Mouse (Mus musculus): ENCODE results near the gene Gm5725. TPM values are rescaled to one million over a fixed set of nuclear protein-coding genes. Genes with fewer than 3 reads are reported as not detected.
"Not testable (repeated sequence)": the region's sequence is repeated elsewhere in the genome, so short reads cannot be mapped to it uniquely, and the experiment has no call there.

Gene Gm5725
- total RNA-seq (2014; rRNA removed): not detected in 2 replicates
- not detected in 2 replicates for polyA plus RNA-seq (2015; fragmentation: Nextera tagmentation; extraction: Ambion mirVana)

GRCm38 (mm10) chr7:21844167-21844566 is at the start of gene Gm5725:
TSS of gene Gm5725 (minus strand) at chr7:21844267.
- ATAC-seq (ENCODE audit: low FRiP score); DNase-seq (ENCODE audit: low spot score); H3K9me3 ChIP-seq (ENCODE audit: low read length); H3K9ac ChIP-seq (replicated peaks; ENCODE audit: low read length, poor library complexity, severe bottlenecking); H3K4me2 ChIP-seq (ENCODE audit: low read depth, low read length, poor library complexity, severe bottlenecking); H3K27ac ChIP-seq (ENCODE audit: low read depth, low read length); H3K4me3 ChIP-seq (ENCODE audit: low read depth, low read length); H3K36me3 ChIP-seq (ENCODE audit: insufficient read depth, low read length); H3K27me3 ChIP-seq (ENCODE audit: insufficient read depth, low read length); H3K4me1 ChIP-seq (ENCODE audit: insufficient read depth, low read length): not testable (repeated sequence)
- no CpG with 5 or more reads among the region's 1 CpGs for WGBS

- not testable (repeated sequence) for H3K4me1 ChIP-seq (ENCODE audit: insufficient read depth, low read length); H3K27ac ChIP-seq (ENCODE audit: low read depth, low read length); H3K36me3 ChIP-seq (ENCODE audit: insufficient read depth, low read length); ATAC-seq (ENCODE audit: low FRiP score); DNase-seq (ENCODE audit: low spot score); H3K4me3 ChIP-seq (ENCODE audit: low read depth, low read length); H3K4me2 ChIP-seq (ENCODE audit: low read depth, low read length, poor library complexity, severe bottlenecking); H3K9ac ChIP-seq (replicated peaks; ENCODE audit: low read length, poor library complexity, severe bottlenecking); H3K9me3 ChIP-seq (ENCODE audit: low read length); H3K27me3 ChIP-seq (ENCODE audit: insufficient read depth, low read length)
- no CpG with 5 or more reads among the region's 1 CpGs for WGBS
Measured at GRCm38 (mm10) chr7:21832051-21832450, 12.0 kb downstream of the Gm5725 start, which contains the start of gene Vmn1r135. TSS of gene Vmn1r135 (plus strand) at chr7:21832351.

GRCm38 (mm10) chr7:21796628-21797027 is 47.4 kb downstream of the Gm5725 start, which contains the start of gene Gm4177:
TSS of gene Gm4177 (minus strand) at chr7:21796728.
- H3K9ac ChIP-seq (replicated peaks; ENCODE audit: low read length, poor library complexity, severe bottlenecking); H3K27ac ChIP-seq (ENCODE audit: low read depth, low read length); H3K27me3 ChIP-seq (ENCODE audit: insufficient read depth, low read length); H3K9me3 ChIP-seq (ENCODE audit: low read length); DNase-seq (ENCODE audit: low spot score); H3K4me2 ChIP-seq (ENCODE audit: low read depth, low read length, poor library complexity, severe bottlenecking); H3K4me1 ChIP-seq (ENCODE audit: insufficient read depth, low read length); H3K36me3 ChIP-seq (ENCODE audit: insufficient read depth, low read length); H3K4me3 ChIP-seq (ENCODE audit: low read depth, low read length); ATAC-seq (ENCODE audit: low FRiP score): not testable (repeated sequence)
- WGBS: no CpG with 5 or more reads among the region's 3 CpGs

Other genes starting within 250 kb of the Gm5725 start
- not detected in 2 replicates for gene Vmn1r132, start 230.2 kb downstream of the Gm5725 start, total RNA-seq (2014; rRNA removed)
- not detected in 2 replicates for gene Vmn1r132, start 230.2 kb downstream of the Gm5725 start, polyA plus RNA-seq (2015; fragmentation: Nextera tagmentation; extraction: Ambion mirVana)
- gene Gm4175, start 82.8 kb downstream of the Gm5725 start, total RNA-seq (2014; rRNA removed): not detected in 2 replicates
- gene Gm4175, start 82.8 kb downstream of the Gm5725 start, polyA plus RNA-seq (2015; fragmentation: Nextera tagmentation; extraction: Ambion mirVana): not detected in 2 replicates
- not detected in 2 replicates for gene Gm4177, start 47.5 kb downstream of the Gm5725 start, total RNA-seq (2014; rRNA removed)
- not detected in 2 replicates for gene Gm4177, start 47.5 kb downstream of the Gm5725 start, polyA plus RNA-seq (2015; fragmentation: Nextera tagmentation; extraction: Ambion mirVana)
- gene Vmn1r135, start 11.9 kb downstream of the Gm5725 start, total RNA-seq (2014; rRNA removed): not detected in 2 replicates
- gene Vmn1r135, start 11.9 kb downstream of the Gm5725 start, polyA plus RNA-seq (2015; fragmentation: Nextera tagmentation; extraction: Ambion mirVana): not detected in 2 replicates
- gene Gm5891, start 77.0 kb upstream of the Gm5725 start, total RNA-seq (2014; rRNA removed): not detected in 2 replicates
- gene Gm5891, start 77.0 kb upstream of the Gm5725 start, polyA plus RNA-seq (2015; fragmentation: Nextera tagmentation; extraction: Ambion mirVana): not detected in 2 replicates
- gene Vmn1r137, start 150.3 kb upstream of the Gm5725 start, total RNA-seq (2014; rRNA removed): not detected in 2 replicates
- gene Vmn1r137, start 150.3 kb upstream of the Gm5725 start, polyA plus RNA-seq (2015; fragmentation: Nextera tagmentation; extraction: Ambion mirVana): not detected in 2 replicates
- gene Vmn1r138, start 184.6 kb upstream of the Gm5725 start, total RNA-seq (2014; rRNA removed): not detected in 2 replicates
- gene Vmn1r138, start 184.6 kb upstream of the Gm5725 start, polyA plus RNA-seq (2015; fragmentation: Nextera tagmentation; extraction: Ambion mirVana): not detected in 2 replicates
- not detected in 2 replicates for gene Gm6176, start 212.0 kb upstream of the Gm5725 start, total RNA-seq (2014; rRNA removed)
- not detected in 2 replicates for gene Gm6176, start 212.0 kb upstream of the Gm5725 start, polyA plus RNA-seq (2015; fragmentation: Nextera tagmentation; extraction: Ambion mirVana)
- gene Vmn1r139, start 224.8 kb upstream of the Gm5725 start, total RNA-seq (2014; rRNA removed): not detected in 2 replicates
- not detected in 2 replicates for gene Vmn1r139, start 224.8 kb upstream of the Gm5725 start, polyA plus RNA-seq (2015; fragmentation: Nextera tagmentation; extraction: Ambion mirVana)